Mouse (Mus musculus) activated CD4-positive, CD25-positive, alpha-beta regulatory T cell (primary cell): ENCODE measurements around the gene Dnase1. TPM values are rescaled to one million over a fixed set of nuclear protein-coding genes. Genes with fewer than 3 reads are reported as not detected.

ENCODE experiments used
- polyA plus RNA-seq, 2 experiments: library from polyadenylated mRNA; unstranded; fragments of 100-300 nt; shearing (Covaris generic); gene quantifications; one replicate each; pipeline ENCODE4 v1.2.1; 2017

Dnase1 gene
- polyA plus RNA-seq: 1 to 10 TPM; 3.0 to 3.9 TPM

DNA sequence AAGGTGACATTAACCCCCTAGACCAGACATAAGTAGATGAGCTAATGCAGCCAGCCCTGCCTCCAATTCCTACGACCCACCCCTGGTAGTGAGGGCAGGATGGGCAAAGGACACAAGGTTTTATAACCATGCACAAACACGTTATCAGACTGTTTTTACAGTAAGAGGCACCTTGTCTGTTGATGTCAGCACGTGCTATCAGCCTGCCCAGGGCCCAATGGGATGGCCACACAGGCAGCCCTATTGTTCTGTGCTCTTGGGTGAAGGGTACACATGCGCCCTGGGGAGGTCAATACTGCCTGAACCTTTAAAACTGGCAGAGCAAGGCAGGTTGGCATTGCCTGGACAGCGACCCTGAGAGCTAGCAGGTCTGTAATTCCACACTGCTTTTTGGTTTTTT, at the start of gene Dnase1:
Gene Dnase1 (plus strand): TSS at position 136 of the 400 bp plus-strand sequence.

DNA sequence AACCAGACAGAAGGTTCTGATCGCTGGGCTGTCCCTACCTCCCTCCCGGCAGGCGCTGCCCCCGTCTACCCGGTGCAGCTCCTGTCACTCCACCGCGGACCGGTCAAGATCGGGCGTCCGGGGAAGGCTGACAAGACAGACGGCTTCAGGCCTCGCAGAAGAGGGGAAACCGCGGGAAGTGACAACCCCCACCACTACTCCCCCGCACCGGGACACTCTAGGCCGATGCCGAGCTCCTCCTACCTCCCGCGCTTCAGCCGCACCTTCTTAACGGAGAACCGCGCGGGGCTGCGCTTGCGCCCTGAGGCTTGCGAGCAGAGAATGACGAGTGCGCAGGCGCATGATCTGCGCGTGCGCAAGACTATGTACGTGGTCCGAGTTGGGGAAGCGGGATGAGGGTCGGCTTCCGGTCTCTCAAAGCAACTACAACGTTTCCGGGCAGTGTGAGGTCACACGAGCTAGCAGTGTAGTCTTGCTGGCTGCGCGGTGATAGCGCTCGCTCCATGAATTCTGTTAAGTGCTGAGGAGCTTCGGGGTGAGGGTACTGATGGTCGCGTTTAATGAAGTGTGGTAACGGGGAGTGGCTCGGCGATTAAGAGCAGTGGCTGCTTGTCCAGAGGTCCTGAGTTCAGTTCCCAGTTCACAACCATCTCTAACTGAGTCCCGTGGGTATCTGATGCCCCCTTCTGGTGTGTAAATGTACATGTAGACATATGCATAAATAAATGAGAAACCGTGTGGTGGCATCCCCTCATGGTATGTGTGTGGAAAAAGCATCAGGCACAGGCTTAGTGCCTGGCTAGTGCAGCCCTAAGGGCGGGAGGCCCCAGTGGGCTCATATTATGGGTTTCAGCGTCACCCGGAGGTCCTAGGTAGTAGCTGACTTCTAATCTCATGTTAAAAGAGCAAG, 33.0 kb upstream of the Dnase1 start, which contains the start of gene Slx4:
Gene Slx4 (minus strand): TSS at position 282 of the 910 bp plus-strand sequence.

DNA sequence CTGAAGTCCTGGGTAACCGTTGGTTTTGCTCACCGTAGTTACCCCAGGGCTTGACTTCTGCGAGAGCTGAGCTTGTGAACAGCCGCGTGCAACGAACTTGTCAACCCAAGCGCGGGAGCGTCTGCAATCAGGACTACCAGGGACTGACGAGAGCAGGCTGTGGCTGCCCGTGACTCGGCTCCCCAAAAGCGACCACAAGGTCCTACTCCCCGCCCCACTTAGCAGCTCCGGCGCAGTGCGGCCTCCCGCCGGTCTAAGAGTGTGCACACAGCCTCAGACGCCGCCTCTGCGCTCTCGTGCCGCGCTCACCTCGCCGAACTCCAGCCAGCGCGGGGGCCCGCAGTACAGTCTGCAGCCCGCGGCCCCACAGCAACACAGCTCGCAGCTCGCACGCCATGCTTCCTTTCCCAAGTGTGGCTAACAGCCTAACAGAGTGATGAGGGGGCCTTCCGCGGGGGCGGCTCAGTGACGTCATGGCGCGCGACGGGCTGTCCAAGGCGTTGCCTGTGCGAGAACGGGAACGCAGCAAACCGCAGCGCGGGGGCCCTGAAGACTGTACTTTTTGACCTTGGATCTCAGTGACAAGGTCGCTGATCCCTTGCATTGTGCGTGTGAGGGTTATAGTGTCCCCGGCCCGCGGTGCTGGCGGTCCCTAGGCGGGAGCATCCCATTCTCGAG, 40.8 kb downstream of the Dnase1 start, which contains the start of gene Trap1:
Gene Trap1 (minus strand): TSS at position 444 of the 678 bp plus-strand sequence.

Other genes starting within 250 kb of the Dnase1 start
- gene Olfr15, start 206.1 kb upstream of the Dnase1 start, polyA plus RNA-seq: under 1 TPM in 1 of 2 experiments, not detected in 1; 0.34 TPM
- gene Zfp174, start 189.7 kb upstream of the Dnase1 start, polyA plus RNA-seq: under 1 TPM; 0.26 to 0.76 TPM
- gene Naa60, start 164.6 kb upstream of the Dnase1 start, polyA plus RNA-seq: 100 to 1,000 TPM; 119 to 143 TPM
- 10 to 100 TPM; 13.1 TPM for gene Zfp597, start 152.4 kb upstream of the Dnase1 start, polyA plus RNA-seq
- gene Gm20695, start 152.3 kb upstream of the Dnase1 start, polyA plus RNA-seq: under 1 TPM; 0.52 to 0.99 TPM
- 10 to 100 TPM in 1 of 2 experiments, 1 to 10 TPM in 1; 7.5 to 13.9 TPM for gene 1700037C18Rik, start 128.3 kb upstream of the Dnase1 start, polyA plus RNA-seq
- gene Cluap1, start 128.1 kb upstream of the Dnase1 start, polyA plus RNA-seq: 10 to 100 TPM; 28.7 to 35.2 TPM
- gene Nlrc3, start 60.3 kb upstream of the Dnase1 start, polyA plus RNA-seq: 10 to 100 TPM; 62.3 to 62.9 TPM
- 10 to 100 TPM; 23.3 to 28.5 TPM for gene Slx4, start 33.2 kb upstream of the Dnase1 start, polyA plus RNA-seq
- 10 to 100 TPM; 55.3 to 62.9 TPM for gene Trap1, start 40.9 kb downstream of the Dnase1 start, polyA plus RNA-seq
- 10 to 100 TPM; 25.5 to 31.7 TPM for gene Crebbp, start 177.1 kb downstream of the Dnase1 start, polyA plus RNA-seq